Mouse (Mus musculus): Measurements from ENCODE around the gene Kcnc3. TPM values are rescaled to one million over a fixed set of nuclear protein-coding genes. Genes with fewer than 3 reads are reported as not detected.
A peak's percentile ranks its signal among the peaks of the same experiment; 100 is the strongest.

Gene Kcnc3
- polyA plus RNA-seq, 1 experiment from 2014 or later, result 1.7 TPM

DNA sequence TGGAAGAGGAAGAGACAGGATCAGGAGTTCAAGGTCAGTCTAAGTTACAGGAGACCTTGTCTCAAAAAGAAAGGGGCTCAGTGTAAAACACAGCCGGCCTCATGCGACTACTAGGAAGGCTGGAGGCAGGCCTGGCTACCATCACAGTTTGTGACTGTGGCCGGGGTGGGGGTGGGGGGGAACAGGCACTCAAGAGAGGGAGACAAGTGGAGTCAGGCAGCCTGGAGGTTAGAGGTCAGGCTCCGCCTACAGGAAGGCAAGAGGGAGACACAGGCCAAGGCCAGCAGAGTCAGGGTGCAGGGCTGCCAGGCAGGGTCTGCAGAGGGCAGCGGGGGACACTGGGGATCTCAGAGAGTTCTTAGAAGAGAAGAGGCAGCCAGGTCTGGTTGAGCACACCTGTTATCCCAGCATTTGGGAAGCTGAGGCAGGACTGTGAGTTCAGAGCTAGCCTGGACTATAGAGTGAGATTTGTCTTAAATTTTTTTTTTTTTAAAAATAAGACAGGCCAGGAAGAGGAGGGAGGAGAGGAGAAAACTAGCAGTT lies 6.6 kb downstream of the Kcnc3 start:
- H3K9ac ChIP-seq (ENCODE audit: low read length), result no peak overlapping the region
- H3K36me3 ChIP-seq (ENCODE audit: control insufficient read depth, insufficient read depth, low read length), result no peaks in the 10 kb centered on the region
- DNase-seq (ENCODE audit: low spot score) (no peak), ATAC-seq (ENCODE audit: insufficient read depth, low FRiP score, low TSS enrichment) (no peak)
- H3K27me3 ChIP-seq (ENCODE audit: control insufficient read depth, insufficient read depth, low read length), result peaks cover 15% of the 10 kb centered on the region
- WGBS, result 63% methylated on average over 5 of the region's 5 CpGs
- H3K9me3 ChIP-seq (ENCODE audit: control insufficient read depth, low read length), result no peaks in the 10 kb centered on the region
- peaks cover 10% of the 10 kb centered on the region for H3K4me1 ChIP-seq (ENCODE audit: control insufficient read depth, insufficient read depth, low read length)
- no peak overlapping the region for H3K4me2 ChIP-seq (ENCODE audit: low read depth)
- no peak overlapping the region for H3K4me3 ChIP-seq (ENCODE audit: low read depth, low read length)
- no peak overlapping the region for H3K27ac ChIP-seq (ENCODE audit: low read depth, low read length)

- Histone ChIP-seq H3K4me1 (ENCODE audit: control insufficient read depth, insufficient read depth, low read length) (peaks cover 7% of the 10 kb centered on the region), H3K36me3 (ENCODE audit: control insufficient read depth, insufficient read depth, low read length) (no peaks in the 10 kb centered on the region)
- ATAC-seq (ENCODE audit: insufficient read depth, low FRiP score, low TSS enrichment), result no peak
Observed at GRCm38 (mm10) chr7:44597666-44598065, 7.2 kb downstream of the Kcnc3 start.

DNA sequence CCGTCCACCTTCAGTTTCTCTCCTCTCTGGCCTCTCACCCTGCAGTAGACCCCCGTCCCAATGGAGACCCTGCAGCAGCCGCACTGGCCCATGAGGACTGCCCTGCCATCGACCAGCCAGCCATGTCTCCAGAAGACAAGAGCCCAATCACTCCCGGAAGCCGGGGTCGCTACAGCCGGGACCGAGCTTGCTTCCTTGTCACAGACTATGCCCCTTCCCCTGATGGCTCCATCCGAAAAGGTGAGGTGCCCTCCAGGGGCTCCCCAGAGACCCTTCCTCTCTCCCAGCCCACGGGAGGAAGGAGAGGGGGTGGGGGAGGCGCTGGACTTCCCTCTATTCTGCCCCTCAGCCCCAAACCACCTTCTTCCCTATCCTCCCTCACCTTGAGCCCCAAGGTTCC lies 7.9 kb downstream of the Kcnc3 start:
- H3K9me3 ChIP-seq (ENCODE audit: control insufficient read depth, low read length), result no peaks in the 10 kb centered on the region
- no peaks in the 10 kb centered on the region for H3K36me3 ChIP-seq (ENCODE audit: control insufficient read depth, insufficient read depth, low read length)
- no peak overlapping the region for H3K4me2 ChIP-seq (ENCODE audit: low read depth)
- H3K4me3 ChIP-seq (ENCODE audit: low read depth, low read length), result no peak overlapping the region
- H3K27me3 ChIP-seq (ENCODE audit: control insufficient read depth, insufficient read depth, low read length), result peaks cover 14% of the 10 kb centered on the region
- 81% methylated on average over 11 of the region's 12 CpGs for WGBS
- no peak overlapping the region for H3K9ac ChIP-seq (ENCODE audit: low read length)
- ATAC-seq (ENCODE audit: insufficient read depth, low FRiP score, low TSS enrichment) (no peak), DNase-seq (ENCODE audit: low spot score) (no peak)
- no peak overlapping the region for H3K27ac ChIP-seq (ENCODE audit: low read depth, low read length)
- peaks cover 7% of the 10 kb centered on the region for H3K4me1 ChIP-seq (ENCODE audit: control insufficient read depth, insufficient read depth, low read length)

More at GRCm38 (mm10) chr7:44597666-44598065, 7.2 kb downstream of the Kcnc3 start:
- Histone ChIP-seq H3K4me3 (ENCODE audit: low read depth, low read length) (no peak overlapping the region), H3K9me3 (ENCODE audit: control insufficient read depth, low read length) (no peaks in the 10 kb centered on the region), H3K9ac (ENCODE audit: low read length) (no peak overlapping the region), H3K27ac (ENCODE audit: low read depth, low read length) (no peak overlapping the region), H3K4me2 (ENCODE audit: low read depth) (no peak overlapping the region), H3K27me3 (ENCODE audit: control insufficient read depth, insufficient read depth, low read length) (peaks cover 12% of the 10 kb centered on the region)
- no peak for DNase-seq (ENCODE audit: low spot score)
- WGBS, result 88% methylated on average over 4 of the region's 4 CpGs

- peaks cover 12% of the 10 kb centered on the region; the same call in 1 of the 2 replicates for H3K27me3 ChIP-seq (ENCODE audit: control insufficient read depth, insufficient read depth, low read length)
- DNase-seq (ENCODE audit: low spot score), result no peak
- no peaks in the 10 kb centered on the region for H3K36me3 ChIP-seq (ENCODE audit: control insufficient read depth, insufficient read depth, low read length)
- no peak overlapping the region for H3K9ac ChIP-seq (ENCODE audit: low read length)
- WGBS, result 81% methylated on average over 10 of the region's 10 CpGs
- ATAC-seq (ENCODE audit: insufficient read depth, low FRiP score, low TSS enrichment), result no peak
- H3K4me3 ChIP-seq (ENCODE audit: low read depth, low read length), result no peak overlapping the region
- no peaks in the 10 kb centered on the region for H3K9me3 ChIP-seq (ENCODE audit: control insufficient read depth, low read length)
- peaks cover 5% of the 10 kb centered on the region; the same call in 1 of the 2 replicates for H3K4me1 ChIP-seq (ENCODE audit: control insufficient read depth, insufficient read depth, low read length)
- H3K27ac ChIP-seq (ENCODE audit: low read depth, low read length), result no peak overlapping the region
- H3K4me2 ChIP-seq (ENCODE audit: low read depth), result no peak overlapping the region
Observed at GRCm38 (mm10) chr7:44600691-44601262, 10.3 kb downstream of the Kcnc3 start.

- no peaks in the 10 kb centered on the region for H3K36me3 ChIP-seq (ENCODE audit: control insufficient read depth, insufficient read depth, low read length)
- DNase-seq (ENCODE audit: low spot score) (no peak), ATAC-seq (ENCODE audit: insufficient read depth, low FRiP score, low TSS enrichment) (no peak)
- no peaks in the 10 kb centered on the region for H3K9me3 ChIP-seq (ENCODE audit: control insufficient read depth, low read length)
- peaks cover 5% of the 10 kb centered on the region; the same call in 1 of the 2 replicates for H3K4me1 ChIP-seq (ENCODE audit: control insufficient read depth, insufficient read depth, low read length)
- H3K4me3 ChIP-seq (ENCODE audit: low read depth, low read length), result no peak overlapping the region
- no peak overlapping the region for H3K27ac ChIP-seq (ENCODE audit: low read depth, low read length)
- no peak overlapping the region for H3K4me2 ChIP-seq (ENCODE audit: low read depth)
- peaks cover 19% of the 10 kb centered on the region; the same call in 1 of the 2 replicates for H3K27me3 ChIP-seq (ENCODE audit: control insufficient read depth, insufficient read depth, low read length)
- 15% methylated on average over 19 of the region's 19 CpGs for WGBS
- H3K9ac ChIP-seq (ENCODE audit: low read length), result no peak overlapping the region; the same call in 1 of the 2 replicates
Observed at GRCm38 (mm10) chr7:44601646-44602045, 11.2 kb downstream of the Kcnc3 start.

GRCm38 (mm10) chr7:44602443-44602842 lies 12.0 kb downstream of the Kcnc3 start:
- H3K9me3 ChIP-seq (ENCODE audit: control insufficient read depth, low read length), result no peaks in the 10 kb centered on the region
- ATAC-seq (ENCODE audit: insufficient read depth, low FRiP score, low TSS enrichment) (no peak), DNase-seq (ENCODE audit: low spot score) (peak; percentile 58)
- no peak overlapping the region for H3K4me2 ChIP-seq (ENCODE audit: low read depth)
- WGBS, result 13% methylated on average over 11 of the region's 11 CpGs
- H3K27me3 ChIP-seq (ENCODE audit: control insufficient read depth, insufficient read depth, low read length), result peaks cover 21% of the 10 kb centered on the region; the same call in 1 of the 2 replicates
- H3K4me3 ChIP-seq (ENCODE audit: low read depth, low read length), result no peak overlapping the region
- no peaks in the 10 kb centered on the region for H3K36me3 ChIP-seq (ENCODE audit: control insufficient read depth, insufficient read depth, low read length)
- no peak overlapping the region for H3K27ac ChIP-seq (ENCODE audit: low read depth, low read length)
- H3K4me1 ChIP-seq (ENCODE audit: control insufficient read depth, insufficient read depth, low read length), result peaks cover 5% of the 10 kb centered on the region; the same call in 1 of the 2 replicates
- no peak overlapping the region for H3K9ac ChIP-seq (ENCODE audit: low read length)

GRCm38 (mm10) chr7:44603186-44603855 lies 12.9 kb downstream of the Kcnc3 start:
- H3K4me1 ChIP-seq (ENCODE audit: control insufficient read depth, insufficient read depth, low read length), result peaks cover 5% of the 10 kb centered on the region; the same call in 1 of the 2 replicates
- no peaks in the 10 kb centered on the region for H3K9me3 ChIP-seq (ENCODE audit: control insufficient read depth, low read length)
- no peaks in the 10 kb centered on the region for H3K36me3 ChIP-seq (ENCODE audit: control insufficient read depth, insufficient read depth, low read length)
- DNase-seq (ENCODE audit: low spot score) (no peak), ATAC-seq (ENCODE audit: insufficient read depth, low FRiP score, low TSS enrichment) (no peak)
- H3K9ac ChIP-seq (ENCODE audit: low read length), result no peak overlapping the region
- peaks cover 24% of the 10 kb centered on the region; the same call in 1 of the 2 replicates for H3K27me3 ChIP-seq (ENCODE audit: control insufficient read depth, insufficient read depth, low read length)
- H3K27ac ChIP-seq (ENCODE audit: low read depth, low read length), result no peak overlapping the region
- H3K4me2 ChIP-seq (ENCODE audit: low read depth), result peak overlapping the region; percentile 29
- 3% methylated on average over 20 of the region's 20 CpGs for WGBS
- H3K4me3 ChIP-seq (ENCODE audit: low read depth, low read length), result peak overlapping the region; percentile 22; the same call in 1 of the 2 replicates

DNA sequence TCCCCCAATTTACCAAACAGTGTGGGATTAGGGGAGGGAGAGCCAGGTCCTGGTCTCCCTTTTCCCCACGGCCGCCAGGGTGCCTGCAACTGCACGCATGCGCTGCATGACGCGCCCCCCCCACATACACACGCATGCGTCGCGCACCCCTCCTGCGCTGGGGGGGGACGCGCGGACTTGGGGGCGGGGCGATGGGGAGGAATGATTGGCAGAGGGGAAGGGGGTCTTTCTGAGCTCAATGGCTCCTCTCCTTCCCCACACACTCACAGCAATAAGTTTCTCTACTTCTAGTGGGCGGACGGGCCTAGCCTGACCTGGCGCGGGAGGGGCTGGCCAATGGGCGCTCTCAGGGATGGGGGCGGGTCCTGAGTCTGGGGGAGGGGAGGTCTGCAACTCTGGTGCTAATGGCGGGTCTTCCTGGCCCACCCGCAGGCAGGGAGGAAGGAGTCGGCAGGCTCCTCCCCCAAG lies 13.7 kb downstream of the Kcnc3 start:
- peak; percentile 73 for ATAC-seq (ENCODE audit: insufficient read depth, low FRiP score, low TSS enrichment)
- DNase-seq (ENCODE audit: low spot score), result peak; percentile 84
- under 1% methylated on average over 21 of the region's 25 CpGs for WGBS
- no peak overlapping the region for H3K27ac ChIP-seq (ENCODE audit: low read depth, low read length)
- no peaks in the 10 kb centered on the region for H3K36me3 ChIP-seq (ENCODE audit: control insufficient read depth, insufficient read depth, low read length)
- H3K9me3 ChIP-seq (ENCODE audit: control insufficient read depth, low read length), result no peaks in the 10 kb centered on the region
- H3K4me2 ChIP-seq (ENCODE audit: low read depth), result peak overlapping the region; percentile 29
- H3K9ac ChIP-seq (ENCODE audit: low read length), result peak overlapping the region; percentile 2
- peak overlapping the region; percentile 22 for H3K4me3 ChIP-seq (ENCODE audit: low read depth, low read length)
- H3K27me3 ChIP-seq (ENCODE audit: control insufficient read depth, insufficient read depth, low read length), result peaks cover 24% of the 10 kb centered on the region; the same call in 1 of the 2 replicates
- peaks cover 5% of the 10 kb centered on the region; the same call in 1 of the 2 replicates for H3K4me1 ChIP-seq (ENCODE audit: control insufficient read depth, insufficient read depth, low read length)

Data from neural tube, embryonic 11.5 days (tissue).